Mouse (Mus musculus) hindbrain, postnatal 0 days (tissue): ENCODE data around the gene Gm960. TPM values are rescaled to one million over a fixed set of nuclear protein-coding genes. Genes with fewer than 3 reads are reported as not detected.

ENCODE experiments used
- ATAC-seq: fragments of 200-750 bp; cut with Nextera tagmentation; 2 replicates; pipeline ENCODE4 v1.8.0; 2017; ENCODE audit warnings: mild to moderate bottlenecking, moderate TSS enrichment, moderate library complexity
- DNase-seq: peaks from one replicate; pipeline ENCODE4 v3.0.0-alpha.2; 2015; ENCODE audit warnings: low spot score
- H3K27ac ChIP-seq: fragments of 300-500 bp; sonication (generic); 2 replicates; pipeline ENCODE4 v1.5.1; 2014; ENCODE audit warnings: mild to moderate bottlenecking
- H3K27me3 ChIP-seq: fragments of 300-500 bp; sonication (generic); 2 replicates; pipeline ENCODE4 v1.6.1; 2014; ENCODE audit warnings: low read length, mixed read lengths; ENCODE audit not compliant: insufficient read depth
- H3K36me3 ChIP-seq: fragments of 300-500 bp; sonication (generic); 2 replicates; pipeline ENCODE4 v1.6.1; 2014; ENCODE audit warnings: low read length, mixed read lengths; ENCODE audit not compliant: insufficient read depth
- H3K4me1 ChIP-seq: fragments of 300-500 bp; sonication (generic); 2 replicates; pipeline ENCODE4 v1.6.1; 2014; ENCODE audit warnings: antibody characterized with exemption, low read length, mixed read lengths; ENCODE audit not compliant: insufficient read depth
- H3K4me2 ChIP-seq: fragments of 300-500 bp; sonication (generic); 2 replicates; pipeline ENCODE4 v1.6.1; 2014; ENCODE audit warnings: low read depth, mild to moderate bottlenecking, low read length, moderate library complexity, mixed read lengths
- H3K4me3 ChIP-seq: fragments of 300-500 bp; sonication (generic); 2 replicates; pipeline ENCODE4 v1.5.1; 2014; ENCODE audit warnings: low read length
- H3K9ac ChIP-seq: fragments of 300-500 bp; sonication (generic); replicated peaks from 2 replicates; pipeline ENCODE4 v1.6.1; 2014; ENCODE audit warnings: mild to moderate bottlenecking, low read length, moderate library complexity, mixed read lengths
- H3K9me3 ChIP-seq: fragments of 300-500 bp; sonication (generic); 2 replicates; pipeline ENCODE4 v1.6.1; 2016; ENCODE audit warnings: low read length, mixed read lengths
- CTCF ChIP-seq: IDR thresholded peaks from 2 replicates; pipeline ENCODE4 v1.5.1; 2016; ENCODE audit warnings: antibody characterized with exemption, control low read depth, low read depth
- WGBS: fragments of 180-500 bp; shearing (Covaris S2); extraction: QIAGEN DNeasy Blood & Tissue Kit; methylation state at CpG from one replicate; pipeline ENCODE4 v1.1.7; 2014; 5-methylcytosine and 5-hydroxymethylcytosine counted together
- polyA plus RNA-seq: library from polyadenylated mRNA; unstranded; fragments of >200 nt; fragmentation: Nextera tagmentation; extraction: Ambion mirVana; gene quantifications from 2 replicates; pipeline ENCODE4 v1.2.1, GENCODE M21; 2015
- total RNA-seq: library from RNA; depleted of rRNA; stranded (reverse); fragments of >200 nt; gene quantifications from 2 replicates; pipeline ENCODE4 v1.2.3, GENCODE M21; 2014

The Gm960 gene
- total and polyA plus RNA-seq, 2 experiments from 2014 or later, result 1.3 to 5.2 TPM

DNA sequence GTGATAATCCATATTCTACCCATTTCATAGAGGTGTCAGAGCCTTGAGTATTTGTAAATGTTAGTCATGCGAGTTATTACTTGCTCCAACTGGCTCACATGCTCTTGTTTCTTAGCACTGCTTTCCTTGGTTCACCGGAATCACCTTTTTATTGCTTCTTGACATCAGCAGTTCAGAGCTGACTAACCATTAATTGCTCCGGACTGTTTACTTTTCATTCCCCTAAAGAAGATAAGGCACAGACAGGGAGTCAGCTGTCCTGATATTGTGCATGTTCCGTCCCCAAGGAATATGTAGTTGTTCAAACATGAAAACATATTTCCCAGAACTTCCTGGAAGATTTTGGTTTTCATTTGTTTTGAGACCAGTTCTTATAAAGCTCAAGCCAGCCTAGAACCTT is 27.7 kb downstream of the Gm960 start:
- Histone ChIP-seq H3K27ac (no peak overlapping the region), H3K9me3 (no peaks in the 10 kb centered on the region), H3K27me3 (no peaks in the 10 kb centered on the region), H3K36me3 (no peaks in the 10 kb centered on the region), H3K9ac (no peak overlapping the region), H3K4me1 (no peaks in the 10 kb centered on the region), H3K4me2 (no peak overlapping the region), H3K4me3 (no peak overlapping the region)
- TF ChIP-seq CTCF, result no peak
- DNase-seq (no peak), ATAC-seq (no peak)
- 91% methylated on average over 4 of the region's 4 CpGs for WGBS

GRCm38 (mm10) chr19:4666815-4667214 is 31.7 kb downstream of the Gm960 start:
- Histone ChIP-seq H3K27me3 (no peaks in the 10 kb centered on the region), H3K9me3 (no peaks in the 10 kb centered on the region), H3K4me2 (no peak overlapping the region), H3K4me3 (no peak overlapping the region), H3K36me3 (no peaks in the 10 kb centered on the region), H3K4me1 (no peaks in the 10 kb centered on the region), H3K9ac (no peak overlapping the region), H3K27ac (no peak overlapping the region)
- ATAC-seq, result no peak
- DNase-seq, result peak; percentile 8
- TF ChIP-seq CTCF, result peak; percentile 35

- H3K4me2 ChIP-seq, result no peak overlapping the region
- 83% methylated on average over 5 of the region's 5 CpGs for WGBS
- H3K4me1 ChIP-seq, result no peaks in the 10 kb centered on the region
- TF ChIP-seq CTCF, result no peak
- H3K9ac ChIP-seq, result no peak overlapping the region
- no peaks in the 10 kb centered on the region for H3K27me3 ChIP-seq
- no peaks in the 10 kb centered on the region for H3K36me3 ChIP-seq
- no peak for DNase-seq
- H3K9me3 ChIP-seq, result no peaks in the 10 kb centered on the region
- no peak overlapping the region for H3K27ac ChIP-seq
- H3K4me3 ChIP-seq, result no peak overlapping the region
- ATAC-seq, result no peak
Measured at GRCm38 (mm10) chr19:4658156-4658555, 40.3 kb downstream of the Gm960 start.

- 61% methylated on average over 11 of the region's 11 CpGs for whole genome bisulfite sequencing
- DNase-seq (no peak), ATAC-seq (no peak)
Measured at GRCm38 (mm10) chr19:4646917-4647492, 51.5 kb downstream of the Gm960 start.

DNA sequence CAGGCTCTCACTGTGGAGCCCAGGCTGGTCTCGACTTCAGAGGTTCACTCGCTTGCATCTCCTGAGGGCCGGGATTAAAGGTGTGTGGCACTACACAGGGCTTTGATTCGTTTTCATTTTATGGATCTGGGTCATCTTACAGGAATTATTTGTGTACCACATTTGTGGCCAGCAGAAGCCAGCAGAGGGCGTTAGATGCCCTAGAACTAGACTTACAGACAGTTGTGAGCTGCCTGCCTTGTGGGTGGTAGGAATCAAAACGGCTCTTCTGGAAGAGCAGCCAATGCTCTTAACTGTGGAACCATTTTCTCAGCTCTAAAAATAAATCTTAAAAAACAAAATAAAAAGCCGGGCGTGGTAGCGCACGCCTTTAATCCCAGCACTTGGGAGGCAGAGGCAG is 54.2 kb downstream of the Gm960 start:
- H3K4me2 ChIP-seq, result no peak overlapping the region
- H3K36me3 ChIP-seq, result no peaks in the 10 kb centered on the region
- no peak overlapping the region for H3K4me3 ChIP-seq
- WGBS, result 44% methylated on average over 10 of the region's 10 CpGs
- no peak for ATAC-seq
- no peaks in the 10 kb centered on the region for H3K9me3 ChIP-seq
- no peak overlapping the region for H3K9ac ChIP-seq
- no peaks in the 10 kb centered on the region for H3K27me3 ChIP-seq
- peak; percentile 69 for TF ChIP-seq CTCF
- peak; percentile 78 for DNase-seq
- H3K4me1 ChIP-seq, result no peaks in the 10 kb centered on the region
- H3K27ac ChIP-seq, result no peak overlapping the region

More at GRCm38 (mm10) chr19:4646917-4647492, 51.5 kb downstream of the Gm960 start:
- Histone ChIP-seq H3K9ac (no peak overlapping the region), H3K36me3 (no peaks in the 10 kb centered on the region), H3K4me1 (no peaks in the 10 kb centered on the region), H3K9me3 (no peaks in the 10 kb centered on the region), H3K4me2 (no peak overlapping the region), H3K27me3 (no peaks in the 10 kb centered on the region), H3K4me3 (no peak overlapping the region), H3K27ac (no peak overlapping the region)
- no peak for TF ChIP-seq CTCF

DNA sequence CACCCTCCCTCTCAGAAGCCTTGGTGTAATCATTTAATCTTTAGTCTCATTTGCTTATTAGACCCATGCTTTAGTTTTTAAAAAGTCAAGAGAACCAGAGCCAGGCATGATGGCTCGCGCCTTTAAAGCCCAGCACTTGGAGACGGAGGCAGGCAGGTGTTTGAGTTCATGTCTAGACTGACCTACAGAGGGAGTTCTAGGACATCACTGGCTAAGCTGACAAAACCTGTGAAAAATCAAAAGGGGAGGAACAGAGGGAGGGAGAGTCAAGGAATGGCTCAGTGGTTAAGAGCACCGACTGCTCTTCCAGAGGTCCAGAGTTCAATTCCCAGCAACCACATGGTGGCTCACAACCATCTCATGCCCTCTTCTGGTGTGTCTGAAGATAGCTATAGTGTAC is 62.5 kb downstream of the Gm960 start:
- Histone ChIP-seq H3K4me3 (no peak overlapping the region), H3K27me3 (no peaks in the 10 kb centered on the region), H3K36me3 (no peaks in the 10 kb centered on the region), H3K9ac (no peak overlapping the region), H3K27ac (no peak overlapping the region), H3K4me2 (no peak overlapping the region), H3K4me1 (no peaks in the 10 kb centered on the region), H3K9me3 (no peaks in the 10 kb centered on the region)
- TF ChIP-seq CTCF, result peak; percentile 15; the same call in 1 of the 2 replicates
- WGBS, result 71% methylated on average over 4 of the region's 4 CpGs
- ATAC-seq, result no peak
- no peak for DNase-seq

GRCm38 (mm10) chr19:4628819-4629218 is 69.6 kb downstream of the Gm960 start:
- H3K27me3 ChIP-seq, result no peaks in the 10 kb centered on the region
- peak; percentile 90 for DNase-seq
- H3K36me3 ChIP-seq, result 0 out of 2 replicates have a peak, but pooled peaks cover 2% of the 10 kb centered on the region
- H3K4me1 ChIP-seq, result peaks cover 10% of the 10 kb centered on the region; the same call in 1 of the 2 replicates
- peak overlapping the region; percentile 23; the same call in 1 of the 2 replicates for H3K27ac ChIP-seq
- no peaks in the 10 kb centered on the region for H3K9me3 ChIP-seq
- 0% methylated on average over 1 of the region's 1 CpGs for WGBS
- TF ChIP-seq CTCF, result peak; percentile 93
- H3K4me2 ChIP-seq, result no peak overlapping the region
- ATAC-seq, result peak; percentile 52; the same call in 1 of the 2 replicates
- no peak overlapping the region for H3K9ac ChIP-seq
- no peak overlapping the region for H3K4me3 ChIP-seq
